Mouse (Mus musculus): ENCODE data around the gene Nfatc2ip. TPM values are rescaled to one million over a fixed set of nuclear protein-coding genes. Genes with fewer than 3 reads are reported as not detected.
A peak's percentile ranks its signal among the peaks of the same experiment; 100 is the strongest.

The Nfatc2ip gene
- 1 to 10 TPM; 6.9 to 7.3 TPM for total RNA-seq (2021)
- long read RNA-seq, experiment 1, partial matches to known transcripts, result 0 of 1 reads
- long read RNA-seq, experiment 1, other reads (novel, unspliced or antisense), result 0 of 1 reads
- long read RNA-seq, experiment 2, partial matches to known transcripts, result 0 of 1 reads
- long read RNA-seq, experiment 2, other reads (novel, unspliced or antisense), result 0 of 1 reads

- peak; percentile 94 for DNase-seq
These were observed at the start of gene Nfatc2ip for GRCm38 (mm10) chr7:126396298-126397119. TSS of gene Nfatc2ip (minus strand) at chr7:126396737.

GRCm38 (mm10) chr7:126446217-126446616 lies 49.7 kb upstream of the Nfatc2ip start:
- no peak for DNase-seq

GRCm38 (mm10) chr7:126445104-126445815 lies 48.7 kb upstream of the Nfatc2ip start:
- no peak for DNase-seq

- no peak for DNase-seq
These were observed 48.0 kb upstream of the Nfatc2ip start for GRCm38 (mm10) chr7:126444536-126444935.

GRCm38 (mm10) chr7:126443997-126444396 lies 47.5 kb upstream of the Nfatc2ip start:
- DNase-seq, result no peak

- DNase-seq, result no peak
These were observed 43.6 kb upstream of the Nfatc2ip start for GRCm38 (mm10) chr7:126440134-126440533.

- DNase-seq, result peak; percentile 81
These were observed 40.3 kb upstream of the Nfatc2ip start for GRCm38 (mm10) chr7:126436851-126437250.

- DNase-seq, result no peak
These were observed 39.3 kb upstream of the Nfatc2ip start for GRCm38 (mm10) chr7:126435801-126436200.

- peak; percentile 39 for DNase-seq
These were observed 38.2 kb upstream of the Nfatc2ip start for GRCm38 (mm10) chr7:126434726-126435125.

- no peak for DNase-seq
These were observed 33.6 kb upstream of the Nfatc2ip start for GRCm38 (mm10) chr7:126430167-126430566.

GRCm38 (mm10) chr7:126429503-126429898 lies 33.0 kb upstream of the Nfatc2ip start:
- no peak for DNase-seq

- peak; percentile 99 for DNase-seq
These were observed 32.3 kb upstream of the Nfatc2ip start, which contains the start of gene Rabep2 for GRCm38 (mm10) chr7:126428631-126429502. TSS of gene Rabep2 (plus strand) at chr7:126428759.

- no peak for DNase-seq
These were observed 31.6 kb upstream of the Nfatc2ip start for GRCm38 (mm10) chr7:126428154-126428553.

- no peak for DNase-seq
These were observed 30.9 kb upstream of the Nfatc2ip start for GRCm38 (mm10) chr7:126427323-126427860.

- no peak for DNase-seq
These were observed 27.6 kb upstream of the Nfatc2ip start for GRCm38 (mm10) chr7:126424161-126424560.

GRCm38 (mm10) chr7:126421756-126422155 lies 25.2 kb upstream of the Nfatc2ip start:
- DNase-seq, result no peak

GRCm38 (mm10) chr7:126418496-126418895 lies 22.0 kb upstream of the Nfatc2ip start:
- DNase-seq, result no peak

GRCm38 (mm10) chr7:126417606-126418005 lies 21.1 kb upstream of the Nfatc2ip start:
- DNase-seq, result peak; percentile 25

GRCm38 (mm10) chr7:126417045-126417444 lies 20.5 kb upstream of the Nfatc2ip start:
- DNase-seq, result no peak

GRCm38 (mm10) chr7:126416615-126417014 lies 20.1 kb upstream of the Nfatc2ip start:
- DNase-seq, result no peak

GRCm38 (mm10) chr7:126414725-126415124 lies 18.2 kb upstream of the Nfatc2ip start, which contains the start of gene Cd19:
TSS of gene Cd19 (minus strand) at chr7:126414889.
- no peak for DNase-seq

GRCm38 (mm10) chr7:126411061-126411460 lies 14.5 kb upstream of the Nfatc2ip start:
- no peak for DNase-seq
